Mouse (Mus musculus): ENCODE data around the gene Dpp7. TPM values are rescaled to one million over a fixed set of nuclear protein-coding genes. Genes with fewer than 3 reads are reported as not detected.

Dpp7 gene
- polyA plus RNA-seq, 1 experiment, result 32.9 TPM

GRCm38 (mm10) chr2:25318971-25319773 lies 37.0 kb downstream of the Dpp7 start, which contains the start of gene Grin1:
TSS of gene Grin1 (minus strand) at chr2:25319187.
- Histone ChIP-seq H3K4me3 (ENCODE audit: insufficient read depth, low read length) (no peak within 1 kb of the TSS), H3K4me1 (ENCODE audit: control insufficient read depth, insufficient read depth, low read length) (no peaks in the 10 kb centered on the region), H3K27ac (ENCODE audit: insufficient read depth, low read length) (no peak within 1 kb of the TSS)
- TF ChIP-seq POLR2A (IDR thresholded peaks at IDR 0.05; ENCODE audit: low read depth, low read length), result no peak

DNA sequence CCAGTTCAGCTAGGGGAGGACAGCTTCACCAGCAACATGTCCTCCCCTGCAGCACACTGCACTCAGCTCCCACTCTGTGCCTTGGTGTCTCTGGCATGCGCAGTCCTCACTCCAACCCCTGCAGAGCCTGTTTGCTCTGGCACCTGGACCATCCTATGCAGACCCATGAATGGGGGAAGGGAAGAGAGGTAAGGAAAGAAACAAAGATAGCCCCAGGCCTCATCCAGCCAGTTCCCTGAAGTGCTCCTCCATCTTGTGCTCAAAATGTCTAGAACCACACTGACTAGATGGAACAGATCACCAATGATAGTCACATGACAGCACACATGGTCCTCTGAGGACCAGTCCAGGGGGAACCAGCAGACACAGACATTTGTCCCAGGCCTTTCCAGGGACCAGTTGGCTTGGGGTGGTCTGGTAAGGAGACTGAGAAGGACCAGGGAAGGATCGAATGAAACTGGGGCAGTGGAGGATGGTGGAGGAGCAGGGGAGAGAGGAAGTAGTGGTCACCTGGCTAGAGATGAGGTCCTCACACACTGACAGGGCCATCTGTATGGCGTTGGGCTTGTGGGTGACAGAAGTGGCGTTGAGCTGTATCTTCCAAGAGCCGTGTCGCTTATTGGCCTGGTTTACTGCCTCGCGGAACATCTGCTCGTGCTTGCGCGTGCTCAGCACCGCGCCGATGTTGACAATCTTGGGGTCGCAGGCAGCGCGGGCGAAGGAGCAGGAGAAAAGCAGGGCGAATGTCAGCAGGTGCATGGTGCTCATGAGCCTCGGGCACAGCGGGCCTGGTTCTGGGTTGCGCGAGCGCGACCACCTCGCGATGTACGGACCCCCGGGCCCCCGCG lies 37.8 kb downstream of the Dpp7 start:
- no peak overlapping the region for H3K4me3 ChIP-seq (ENCODE audit: insufficient read depth, low read length)
- no peak overlapping the region for H3K27ac ChIP-seq (ENCODE audit: insufficient read depth, low read length)
- TF ChIP-seq CTCF (IDR thresholded peaks at IDR 0.05; ENCODE audit: borderline replicate concordance, insufficient read depth, low read length), result no peak
- no peak for TF ChIP-seq POLR2A (IDR thresholded peaks at IDR 0.05; ENCODE audit: low read depth, low read length)
- H3K4me1 ChIP-seq (ENCODE audit: control insufficient read depth, insufficient read depth, low read length), result no peaks in the 10 kb centered on the region

GRCm38 (mm10) chr2:25311491-25311891 lies 44.7 kb downstream of the Dpp7 start:
- Histone ChIP-seq H3K27ac (ENCODE audit: insufficient read depth, low read length) (no peak overlapping the region), H3K4me3 (ENCODE audit: insufficient read depth, low read length) (no peak overlapping the region), H3K4me1 (ENCODE audit: control insufficient read depth, insufficient read depth, low read length) (no peaks in the 10 kb centered on the region)
- TF ChIP-seq CTCF (IDR thresholded peaks at IDR 0.05; ENCODE audit: borderline replicate concordance, insufficient read depth, low read length) (no peak), POLR2A (IDR thresholded peaks at IDR 0.05; ENCODE audit: low read depth, low read length) (no peak)

DNA sequence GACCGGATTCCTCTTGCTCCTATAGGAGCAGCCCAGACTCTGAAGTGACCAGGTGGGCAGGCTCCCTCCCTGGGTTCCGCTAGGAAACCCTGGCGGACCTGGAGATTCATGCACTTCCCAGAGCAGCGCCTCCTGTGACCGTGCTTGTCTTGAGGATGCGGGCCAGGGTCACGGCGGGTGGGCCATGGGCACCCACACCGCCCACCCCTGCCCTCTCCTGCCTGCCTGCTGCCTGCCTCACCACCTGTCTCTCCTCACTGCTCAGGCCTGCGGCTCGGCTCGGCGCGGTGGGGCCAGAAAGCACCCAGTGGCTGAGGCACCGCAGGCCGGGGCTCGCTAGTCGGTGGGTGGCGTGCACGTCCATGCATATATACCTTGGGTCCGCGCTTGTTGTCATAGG lies 45.2 kb downstream of the Dpp7 start:
- TF ChIP-seq CTCF (IDR thresholded peaks at IDR 0.05; ENCODE audit: borderline replicate concordance, insufficient read depth, low read length) (no peak), POLR2A (IDR thresholded peaks at IDR 0.05; ENCODE audit: low read depth, low read length) (no peak)
- no peaks in the 10 kb centered on the region for H3K4me1 ChIP-seq (ENCODE audit: control insufficient read depth, insufficient read depth, low read length)
- H3K27ac ChIP-seq (ENCODE audit: insufficient read depth, low read length), result no peak overlapping the region
- H3K4me3 ChIP-seq (ENCODE audit: insufficient read depth, low read length), result no peak overlapping the region

- Histone ChIP-seq H3K4me3 (ENCODE audit: insufficient read depth, low read length) (no peak overlapping the region), H3K27ac (ENCODE audit: insufficient read depth, low read length) (no peak overlapping the region), H3K4me1 (ENCODE audit: control insufficient read depth, insufficient read depth, low read length) (no peaks in the 10 kb centered on the region)
- TF ChIP-seq POLR2A (IDR thresholded peaks at IDR 0.05; ENCODE audit: low read depth, low read length) (no peak), CTCF (IDR thresholded peaks at IDR 0.05; ENCODE audit: borderline replicate concordance, insufficient read depth, low read length) (no peak)
Measured at GRCm38 (mm10) chr2:25310180-25310579, 46.0 kb downstream of the Dpp7 start.

GRCm38 (mm10) chr2:25305587-25306359 lies 50.4 kb downstream of the Dpp7 start:
- TF ChIP-seq CTCF (IDR thresholded peaks at IDR 0.05; ENCODE audit: borderline replicate concordance, insufficient read depth, low read length) (no peak), POLR2A (IDR thresholded peaks at IDR 0.05; ENCODE audit: low read depth, low read length) (no peak)
- H3K27ac ChIP-seq (ENCODE audit: insufficient read depth, low read length), result no peak overlapping the region
- H3K4me1 ChIP-seq (ENCODE audit: control insufficient read depth, insufficient read depth, low read length), result no peaks in the 10 kb centered on the region
- H3K4me3 ChIP-seq (ENCODE audit: insufficient read depth, low read length), result peak overlapping the region; percentile 27; the same call in 1 of the 2 replicates

DNA sequence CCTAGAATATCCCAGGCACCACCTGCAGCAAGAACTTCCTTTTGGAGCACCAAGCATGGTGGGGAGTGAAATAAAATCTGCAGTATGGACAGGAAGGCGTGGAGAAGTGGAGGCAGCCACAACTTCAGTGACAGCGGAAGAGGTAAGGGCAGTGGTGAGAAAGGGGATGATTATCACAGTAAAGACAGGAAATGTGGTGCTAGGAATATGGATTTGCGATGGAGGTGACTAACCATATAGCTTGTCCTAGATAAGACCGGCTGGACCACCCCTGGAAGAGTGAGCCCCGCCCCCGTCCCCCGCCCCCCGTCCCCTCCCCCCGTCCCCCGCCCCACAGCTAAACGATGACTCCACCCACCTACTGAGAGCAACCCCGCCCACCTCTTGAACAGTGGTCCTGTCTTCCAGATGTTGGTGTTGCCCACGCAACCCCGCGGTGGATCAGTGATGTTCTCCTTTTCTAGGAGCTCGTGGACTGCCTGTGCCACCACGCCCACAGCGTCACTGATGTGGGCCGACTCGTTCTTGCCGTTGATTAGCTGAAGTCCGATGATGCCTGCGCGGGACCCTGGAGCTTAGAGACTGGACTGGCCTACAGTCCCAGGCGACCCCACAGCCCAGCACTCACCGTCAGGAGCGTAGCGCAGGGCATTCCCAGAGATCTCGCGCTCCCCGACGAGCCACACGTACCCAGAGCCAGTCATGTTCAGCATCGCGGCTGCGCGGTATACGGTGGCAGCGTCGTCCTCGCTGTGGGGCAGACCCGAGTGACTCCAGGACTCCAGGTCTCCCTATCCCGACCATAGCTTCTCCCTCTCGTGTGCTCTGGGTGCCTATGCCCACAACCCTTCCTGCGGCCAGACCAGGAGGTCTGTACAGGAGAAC lies 51.3 kb downstream of the Dpp7 start:
- TF ChIP-seq POLR2A (IDR thresholded peaks at IDR 0.05; ENCODE audit: low read depth, low read length) (peak; percentile 53; the same call in 1 of the 2 replicates), CTCF (IDR thresholded peaks at IDR 0.05; ENCODE audit: borderline replicate concordance, insufficient read depth, low read length) (no peak)
- Histone ChIP-seq H3K27ac (ENCODE audit: insufficient read depth, low read length) (no peak overlapping the region), H3K4me1 (ENCODE audit: control insufficient read depth, insufficient read depth, low read length) (no peaks in the 10 kb centered on the region), H3K4me3 (ENCODE audit: insufficient read depth, low read length) (peak overlapping the region; percentile 27)

DNA sequence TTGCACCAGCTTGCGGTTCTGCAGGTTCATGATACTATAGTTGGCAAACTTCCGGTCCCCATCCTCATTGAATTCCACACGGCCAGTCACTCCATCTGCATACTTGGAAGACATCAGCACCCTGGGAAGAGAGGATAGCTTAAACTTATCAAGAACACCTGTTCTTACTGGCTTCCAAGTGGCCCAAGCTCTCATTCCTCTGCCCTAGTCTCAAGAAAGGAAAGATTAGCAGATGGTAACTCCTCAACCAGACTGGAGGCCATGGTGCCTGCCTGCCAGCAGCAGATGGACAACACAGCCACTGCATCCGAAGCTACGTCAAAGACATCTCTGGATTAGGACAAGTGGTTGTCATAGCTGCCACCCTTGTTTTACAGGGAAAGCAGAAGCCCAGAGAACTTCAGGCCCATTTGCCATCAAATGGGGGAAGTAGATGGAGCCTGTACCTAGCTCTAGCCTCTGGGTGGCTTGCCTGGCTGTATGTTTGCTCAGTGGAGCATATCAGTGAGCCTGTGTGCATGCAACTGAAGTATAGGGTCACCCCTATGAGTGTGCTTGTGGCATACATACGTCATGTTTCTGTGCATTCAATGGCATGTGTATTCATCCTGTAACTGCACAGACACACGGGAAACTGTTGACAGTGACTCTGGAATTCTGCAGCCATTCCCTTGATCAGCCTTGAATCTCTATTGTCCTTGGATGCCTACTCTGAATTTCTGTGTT lies 52.1 kb downstream of the Dpp7 start:
- Histone ChIP-seq H3K4me1 (ENCODE audit: control insufficient read depth, insufficient read depth, low read length) (no peaks in the 10 kb centered on the region), H3K27ac (ENCODE audit: insufficient read depth, low read length) (no peak overlapping the region), H3K4me3 (ENCODE audit: insufficient read depth, low read length) (no peak overlapping the region)
- TF ChIP-seq POLR2A (IDR thresholded peaks at IDR 0.05; ENCODE audit: low read depth, low read length), result no peak
- no peak for TF ChIP-seq CTCF (IDR thresholded peaks at IDR 0.05; ENCODE audit: borderline replicate concordance, insufficient read depth, low read length)
